Mouse (Mus musculus): ENCODE data around the gene Gys2. TPM values are rescaled to one million over a fixed set of nuclear protein-coding genes. Genes with fewer than 3 reads are reported as not detected.
A peak's percentile ranks its signal among the peaks of the same experiment; 100 is the strongest.
"Not testable (repeated sequence)": the region's sequence is repeated elsewhere in the genome, so short reads cannot be mapped to it uniquely, and the experiment has no call there.

Gene Gys2
- polyA plus RNA-seq, 1 experiment from 2014 or later: 0.07 TPM

- no peak overlapping the region for H3K9ac ChIP-seq (ENCODE audit: low read length)
- H3K27ac ChIP-seq (replicated peaks): no peak overlapping the region
- H3K4me3 ChIP-seq (ENCODE audit: low read depth, low read length): no peak overlapping the region
- no peak for TF ChIP-seq CTCF (IDR thresholded peaks at IDR 0.05; ENCODE audit: low read depth)
- no peak for TF ChIP-seq EP300 (optimal IDR thresholded peaks at IDR 0.05)
- H3K4me1 ChIP-seq (replicated peaks; ENCODE audit: control insufficient read depth, insufficient read depth): 0 out of 2 replicates have a peak, but pooled peaks cover 5% of the 10 kb centered on the region
- H3K4me2 ChIP-seq (replicated peaks; ENCODE audit: low read depth): no peak overlapping the region
- ATAC-seq (ENCODE audit: low FRiP score, low TSS enrichment) (no peak), DNase-seq (ENCODE audit: low spot score) (no peak)
- WGBS: 71% methylated on average over 8 of the region's 8 CpGs
- no peaks in the 10 kb centered on the region for H3K9me3 ChIP-seq (ENCODE audit: control insufficient read depth, low read length)
- peaks cover 2% of the 10 kb centered on the region; the same call in 1 of the 2 replicates for H3K36me3 ChIP-seq (ENCODE audit: control insufficient read depth, insufficient read depth, low read length)
- no peaks in the 10 kb centered on the region for H3K27me3 ChIP-seq (ENCODE audit: control insufficient read depth, insufficient read depth, low read length)
Observed at GRCm38 (mm10) chr6:142503601-142504000, 30.7 kb upstream of the Gys2 start.

- H3K9me3 ChIP-seq (ENCODE audit: control insufficient read depth, low read length): no peaks in the 10 kb centered on the region
- H3K4me1 ChIP-seq (replicated peaks; ENCODE audit: control insufficient read depth, insufficient read depth): 0 out of 2 replicates have a peak, but pooled peaks cover 5% of the 10 kb centered on the region
- H3K9ac ChIP-seq (ENCODE audit: low read length): no peak overlapping the region
- H3K27me3 ChIP-seq (ENCODE audit: control insufficient read depth, insufficient read depth, low read length): no peaks in the 10 kb centered on the region
- H3K4me2 ChIP-seq (replicated peaks; ENCODE audit: low read depth): no peak overlapping the region
- ATAC-seq (ENCODE audit: low FRiP score, low TSS enrichment) (no peak), DNase-seq (ENCODE audit: low spot score) (no peak)
- TF ChIP-seq EP300 (optimal IDR thresholded peaks at IDR 0.05) (no peak), CTCF (IDR thresholded peaks at IDR 0.05; ENCODE audit: low read depth) (no peak)
- H3K36me3 ChIP-seq (ENCODE audit: control insufficient read depth, insufficient read depth, low read length): peaks cover 2% of the 10 kb centered on the region; the same call in 1 of the 2 replicates
- no peak overlapping the region for H3K4me3 ChIP-seq (ENCODE audit: low read depth, low read length)
- 72% methylated on average over 10 of the region's 10 CpGs for WGBS
- no peak overlapping the region for H3K27ac ChIP-seq (replicated peaks)
Observed at GRCm38 (mm10) chr6:142502519-142503125, 29.7 kb upstream of the Gys2 start.

- not testable (repeated sequence) for H3K36me3 ChIP-seq (ENCODE audit: control insufficient read depth, insufficient read depth, low read length); DNase-seq (ENCODE audit: low spot score); H3K9me3 ChIP-seq (ENCODE audit: control insufficient read depth, low read length); H3K4me1 ChIP-seq (replicated peaks; ENCODE audit: control insufficient read depth, insufficient read depth); H3K4me2 ChIP-seq (replicated peaks; ENCODE audit: low read depth); H3K9ac ChIP-seq (ENCODE audit: low read length); H3K27me3 ChIP-seq (ENCODE audit: control insufficient read depth, insufficient read depth, low read length); H3K4me3 ChIP-seq (ENCODE audit: low read depth, low read length); H3K27ac ChIP-seq (replicated peaks)
- 68% methylated on average over 6 of the region's 6 CpGs for WGBS
- peak; percentile 86 for ATAC-seq (ENCODE audit: low FRiP score, low TSS enrichment)
Observed at GRCm38 (mm10) chr6:142490114-142490513, 17.2 kb upstream of the Gys2 start.

GRCm38 (mm10) chr6:142487638-142488037 lies 14.7 kb upstream of the Gys2 start:
- WGBS: 89% methylated on average over 9 of the region's 9 CpGs
- no peak overlapping the region for H3K4me2 ChIP-seq (replicated peaks; ENCODE audit: low read depth)
- H3K9ac ChIP-seq (ENCODE audit: low read length): no peak overlapping the region
- DNase-seq (ENCODE audit: low spot score) (no peak), ATAC-seq (ENCODE audit: low FRiP score, low TSS enrichment) (no peak)
- H3K27ac ChIP-seq (replicated peaks): no peak overlapping the region
- no peaks in the 10 kb centered on the region for H3K9me3 ChIP-seq (ENCODE audit: control insufficient read depth, low read length)
- H3K4me3 ChIP-seq (ENCODE audit: low read depth, low read length): no peak overlapping the region
- H3K4me1 ChIP-seq (replicated peaks; ENCODE audit: control insufficient read depth, insufficient read depth): no peaks in the 10 kb centered on the region
- no peak for TF ChIP-seq CTCF (IDR thresholded peaks at IDR 0.05; ENCODE audit: low read depth)
- no peak for TF ChIP-seq EP300 (optimal IDR thresholded peaks at IDR 0.05)
- no peaks in the 10 kb centered on the region for H3K36me3 ChIP-seq (ENCODE audit: control insufficient read depth, insufficient read depth, low read length)
- H3K27me3 ChIP-seq (ENCODE audit: control insufficient read depth, insufficient read depth, low read length): no peaks in the 10 kb centered on the region

- Histone ChIP-seq H3K9me3 (ENCODE audit: control insufficient read depth, low read length) (no peaks in the 10 kb centered on the region), H3K27ac (replicated peaks) (no peak overlapping the region), H3K27me3 (ENCODE audit: control insufficient read depth, insufficient read depth, low read length) (no peaks in the 10 kb centered on the region), H3K4me3 (ENCODE audit: low read depth, low read length) (no peak overlapping the region), H3K4me1 (replicated peaks; ENCODE audit: control insufficient read depth, insufficient read depth) (no peaks in the 10 kb centered on the region), H3K4me2 (replicated peaks; ENCODE audit: low read depth) (no peak overlapping the region), H3K9ac (ENCODE audit: low read length) (no peak overlapping the region), H3K36me3 (ENCODE audit: control insufficient read depth, insufficient read depth, low read length) (no peaks in the 10 kb centered on the region)
- ATAC-seq (ENCODE audit: low FRiP score, low TSS enrichment) (no peak), DNase-seq (ENCODE audit: low spot score) (no peak)
- 80% methylated on average over 4 of the region's 4 CpGs for WGBS
- TF ChIP-seq CTCF (IDR thresholded peaks at IDR 0.05; ENCODE audit: low read depth) (no peak), EP300 (optimal IDR thresholded peaks at IDR 0.05) (no peak)
Observed at GRCm38 (mm10) chr6:142485478-142486123, 12.7 kb upstream of the Gys2 start.

GRCm38 (mm10) chr6:142477239-142477638 lies 4.3 kb upstream of the Gys2 start:
- no peaks in the 10 kb centered on the region for H3K4me1 ChIP-seq (replicated peaks; ENCODE audit: control insufficient read depth, insufficient read depth)
- no peak overlapping the region for H3K4me3 ChIP-seq (ENCODE audit: low read depth, low read length)
- no peak overlapping the region for H3K4me2 ChIP-seq (replicated peaks; ENCODE audit: low read depth)
- H3K27me3 ChIP-seq (ENCODE audit: control insufficient read depth, insufficient read depth, low read length): no peaks in the 10 kb centered on the region
- H3K36me3 ChIP-seq (ENCODE audit: control insufficient read depth, insufficient read depth, low read length): no peaks in the 10 kb centered on the region
- no peak overlapping the region for H3K27ac ChIP-seq (replicated peaks)
- peak; percentile 69 for TF ChIP-seq CTCF (IDR thresholded peaks at IDR 0.05; ENCODE audit: low read depth)
- TF ChIP-seq EP300 (optimal IDR thresholded peaks at IDR 0.05): no peak
- H3K9ac ChIP-seq (ENCODE audit: low read length): no peak overlapping the region
- ATAC-seq (ENCODE audit: low FRiP score, low TSS enrichment) (no peak), DNase-seq (ENCODE audit: low spot score) (no peak)
- H3K9me3 ChIP-seq (ENCODE audit: control insufficient read depth, low read length): no peaks in the 10 kb centered on the region
- WGBS: 76% methylated on average over 7 of the region's 7 CpGs

Measured in stomach, postnatal 0 days (tissue).